ENCODE assay signal across 27 mouse cellular contexts in genomic region chr6:110723371-110723770, GRCm38 (mm10).
"Had no signal": no experiment of that assay in that cellular context is flagged by ENCODE, and none has a peak within 500 bp of the region (broad histone marks: within the 10 kb centered on the region; RNA-seq: fewer than 3 reads in every experiment).

No protein-coding gene starts in this region.

- DNase-seq: gastrocnemius, postnatal 14 days; gastrocnemius, postnatal 36 days; heart, adult 11 months; heart, adult 2 months; heart, postnatal 14 days; heart, postnatal 36 days; kidney, adult 11 months; kidney, adult 2 months; kidney, adult 9 months; kidney, postnatal 14 days; kidney, postnatal 36 days; layer of hippocampus, adult 9-11 months; layer of hippocampus, postnatal 36 days; liver had no signal

- H3K4me3 ChIP-seq: heart, adult 2 months; heart, embryonic 13.5 days; heart, embryonic 15.5 days; hindbrain, embryonic 13.5 days; hindbrain, embryonic 15.5 days; kidney, embryonic 15.5 days; left cerebral cortex, adult 2 months; limb, embryonic 10.5 days; limb, embryonic 12.5 days had no signal

- H3K4me1 ChIP-seq: heart, embryonic 13.5 days; heart, embryonic 15.5 days; hindbrain, embryonic 13.5 days; hindbrain, embryonic 15.5 days; kidney, embryonic 15.5 days; limb, embryonic 10.5 days; limb, embryonic 12.5 days had no signal

- H3K9ac ChIP-seq: heart, embryonic 13.5 days; heart, embryonic 15.5 days; hindbrain, embryonic 13.5 days; hindbrain, embryonic 15.5 days; kidney, embryonic 15.5 days; limb, embryonic 12.5 days had no signal

- ATAC-seq: hindbrain, postnatal 0 days; intestine, embryonic 16.5 days had no signal

- H3K27ac ChIP-seq: heart, adult 2 months; heart, embryonic 13.5 days; heart, embryonic 15.5 days; hindbrain, embryonic 13.5 days; hindbrain, embryonic 15.5 days; hindbrain, postnatal 0 days; kidney, embryonic 15.5 days; kidney, postnatal 0 days; left cerebral cortex, adult 2 months; limb, embryonic 10.5 days; limb, embryonic 12.5 days had no signal

- H3K9me3 ChIP-seq: heart, embryonic 13.5 days; heart, embryonic 15.5 days; hindbrain, embryonic 13.5 days; hindbrain, embryonic 15.5 days; kidney, embryonic 15.5 days; limb, embryonic 10.5 days; limb, embryonic 12.5 days had no signal

- H3K4me2 ChIP-seq: heart, embryonic 11.5 days; heart, embryonic 13.5 days; heart, embryonic 15.5 days; hindbrain, embryonic 13.5 days; hindbrain, embryonic 15.5 days; kidney, embryonic 15.5 days; limb, embryonic 12.5 days; liver, embryonic 11.5 days had no signal

- H3K36me3 ChIP-seq: heart, embryonic 13.5 days; heart, embryonic 15.5 days; hindbrain, embryonic 13.5 days; hindbrain, embryonic 15.5 days; kidney, embryonic 15.5 days; limb, embryonic 10.5 days; limb, embryonic 12.5 days had no signal

- H3K27me3 ChIP-seq: heart, embryonic 13.5 days; heart, embryonic 15.5 days; hindbrain, embryonic 13.5 days; hindbrain, embryonic 15.5 days; kidney, embryonic 15.5 days; limb, embryonic 12.5 days had no signal
